Mouse (Mus musculus): ENCODE data around the gene Apba1. TPM values are rescaled to one million over a fixed set of nuclear protein-coding genes. Genes with fewer than 3 reads are reported as not detected.

Gene Apba1
- polyA plus RNA-seq, 1 experiment from 2014 or later = 0.31 TPM

- Histone ChIP-seq H3K27ac (replicated peaks) (peak overlapping the region; percentile 12; the same call in 1 of the 2 replicates), H3K27me3 (replicated peaks; ENCODE audit: low read depth, poor library complexity, severe bottlenecking) (peaks cover 81% of the 10 kb centered on the region)
Measured at GRCm38 (mm10) chr19:23893093-23893889, 134.6 kb downstream of the Apba1 start.

GRCm38 (mm10) chr19:23893946-23894345 is 135.3 kb downstream of the Apba1 start:
- Histone ChIP-seq H3K4me3 (no peak overlapping the region), H3K9me3 (peaks cover 4% of the 10 kb centered on the region; the same call in 1 of the 2 replicates), H3K36me3 (replicated peaks) (no peaks in the 10 kb centered on the region), H3K27me3 (replicated peaks; ENCODE audit: low read depth, poor library complexity, severe bottlenecking) (peaks cover 83% of the 10 kb centered on the region), H3K27ac (replicated peaks) (no peak overlapping the region), H3K4me1 (peaks cover 31% of the 10 kb centered on the region)
- no peak for DNase-seq (ENCODE audit: low spot score)
- 69% methylated on average over 9 of the region's 9 CpGs for WGBS

More at GRCm38 (mm10) chr19:23893093-23893889, 134.6 kb downstream of the Apba1 start:
- Histone ChIP-seq H3K4me1 (peaks cover 24% of the 10 kb centered on the region), H3K36me3 (replicated peaks) (no peaks in the 10 kb centered on the region), H3K9me3 (peaks cover 4% of the 10 kb centered on the region; the same call in 1 of the 2 replicates), H3K4me3 (peak overlapping the region; percentile 53)
- DNase-seq (ENCODE audit: low spot score) = peak; percentile 63
- 19% methylated on average over 110 of the region's 110 CpGs for WGBS

- H3K4me1 ChIP-seq = peaks cover 31% of the 10 kb centered on the region
- no peak overlapping the region for H3K4me3 ChIP-seq
- no peaks in the 10 kb centered on the region for H3K36me3 ChIP-seq (replicated peaks)
- H3K27me3 ChIP-seq (replicated peaks; ENCODE audit: low read depth, poor library complexity, severe bottlenecking) = peaks cover 89% of the 10 kb centered on the region
- 42% methylated on average over 3 of the region's 3 CpGs for WGBS
- DNase-seq (ENCODE audit: low spot score) = peak; percentile 27
- H3K9me3 ChIP-seq = peaks cover 4% of the 10 kb centered on the region; the same call in 1 of the 2 replicates
- H3K27ac ChIP-seq (replicated peaks) = no peak overlapping the region
Measured at GRCm38 (mm10) chr19:23894822-23895221, 136.1 kb downstream of the Apba1 start.

- H3K4me3 ChIP-seq = no peak overlapping the region
- no peak overlapping the region for H3K27ac ChIP-seq (replicated peaks)
- peaks cover 4% of the 10 kb centered on the region; the same call in 1 of the 2 replicates for H3K9me3 ChIP-seq
- WGBS = 74% methylated on average over 8 of the region's 8 CpGs
- H3K4me1 ChIP-seq = peaks cover 31% of the 10 kb centered on the region
- H3K36me3 ChIP-seq (replicated peaks) = no peaks in the 10 kb centered on the region
- no peak for DNase-seq (ENCODE audit: low spot score)
- peaks cover 79% of the 10 kb centered on the region for H3K27me3 ChIP-seq (replicated peaks; ENCODE audit: low read depth, poor library complexity, severe bottlenecking)
Measured at GRCm38 (mm10) chr19:23896915-23897314, 138.2 kb downstream of the Apba1 start.

GRCm38 (mm10) chr19:23898501-23898900 is 139.8 kb downstream of the Apba1 start:
- H3K27me3 ChIP-seq (replicated peaks; ENCODE audit: low read depth, poor library complexity, severe bottlenecking) = peaks cover 64% of the 10 kb centered on the region
- 62% methylated on average over 11 of the region's 11 CpGs for WGBS

GRCm38 (mm10) chr19:23901177-23901576 is 142.5 kb downstream of the Apba1 start:
- no peaks in the 10 kb centered on the region for H3K9me3 ChIP-seq
- WGBS = 76% methylated on average over 3 of the region's 3 CpGs
- no peak overlapping the region for H3K4me3 ChIP-seq
- DNase-seq (ENCODE audit: low spot score) = peak; percentile 43
- H3K27me3 ChIP-seq (replicated peaks; ENCODE audit: low read depth, poor library complexity, severe bottlenecking) = peaks cover 39% of the 10 kb centered on the region
- H3K4me1 ChIP-seq = peaks cover 18% of the 10 kb centered on the region
- H3K27ac ChIP-seq (replicated peaks) = no peak overlapping the region
- H3K36me3 ChIP-seq (replicated peaks) = no peaks in the 10 kb centered on the region

More at GRCm38 (mm10) chr19:23898501-23898900, 139.8 kb downstream of the Apba1 start:
- no peak overlapping the region for H3K27ac ChIP-seq (replicated peaks)
- peaks cover under 1% of the 10 kb centered on the region; the same call in 1 of the 2 replicates for H3K9me3 ChIP-seq
- H3K36me3 ChIP-seq (replicated peaks) = no peaks in the 10 kb centered on the region
- H3K4me1 ChIP-seq = peaks cover 21% of the 10 kb centered on the region
- peak; percentile 31 for DNase-seq (ENCODE audit: low spot score)
- no peak overlapping the region for H3K4me3 ChIP-seq

- 95% methylated on average over 4 of the region's 4 CpGs for WGBS
- no peak for DNase-seq (ENCODE audit: low spot score)
- Histone ChIP-seq H3K4me3 (no peak overlapping the region), H3K36me3 (replicated peaks) (no peaks in the 10 kb centered on the region), H3K27ac (replicated peaks) (no peak overlapping the region), H3K27me3 (replicated peaks; ENCODE audit: low read depth, poor library complexity, severe bottlenecking) (peaks cover 33% of the 10 kb centered on the region), H3K9me3 (no peaks in the 10 kb centered on the region), H3K4me1 (peaks cover 18% of the 10 kb centered on the region)
Measured at GRCm38 (mm10) chr19:23901768-23902167, 143.1 kb downstream of the Apba1 start.

GRCm38 (mm10) chr19:23903066-23903465 is 144.4 kb downstream of the Apba1 start:
- Histone ChIP-seq H3K4me1 (peaks cover 18% of the 10 kb centered on the region), H3K27me3 (replicated peaks; ENCODE audit: low read depth, poor library complexity, severe bottlenecking) (peaks cover 24% of the 10 kb centered on the region; the same call in 1 of the 2 replicates), H3K27ac (replicated peaks) (no peak overlapping the region), H3K9me3 (no peaks in the 10 kb centered on the region), H3K36me3 (replicated peaks) (no peaks in the 10 kb centered on the region), H3K4me3 (no peak overlapping the region)
- DNase-seq (ENCODE audit: low spot score) = no peak
- WGBS = 93% methylated on average over 7 of the region's 7 CpGs

- Histone ChIP-seq H3K36me3 (replicated peaks) (no peaks in the 10 kb centered on the region), H3K4me1 (peaks cover 10% of the 10 kb centered on the region), H3K27me3 (replicated peaks; ENCODE audit: low read depth, poor library complexity, severe bottlenecking) (peaks cover 7% of the 10 kb centered on the region; the same call in 1 of the 2 replicates), H3K9me3 (no peaks in the 10 kb centered on the region), H3K27ac (replicated peaks) (no peak overlapping the region), H3K4me3 (no peak overlapping the region)
- 78% methylated on average over 4 of the region's 4 CpGs for WGBS
- DNase-seq (ENCODE audit: low spot score) = no peak
Measured at GRCm38 (mm10) chr19:23904922-23905321, 146.2 kb downstream of the Apba1 start.

GRCm38 (mm10) chr19:23905772-23906171 is 147.1 kb downstream of the Apba1 start:
- Histone ChIP-seq H3K4me3 (no peak overlapping the region), H3K36me3 (replicated peaks) (no peaks in the 10 kb centered on the region), H3K27ac (replicated peaks) (no peak overlapping the region), H3K9me3 (no peaks in the 10 kb centered on the region), H3K27me3 (replicated peaks; ENCODE audit: low read depth, poor library complexity, severe bottlenecking) (no peaks in the 10 kb centered on the region), H3K4me1 (peaks cover 10% of the 10 kb centered on the region)
- no peak for DNase-seq (ENCODE audit: low spot score)
- WGBS = 87% methylated on average over 5 of the region's 5 CpGs

- DNase-seq (ENCODE audit: low spot score) = no peak
- WGBS = 73% methylated on average over 4 of the region's 4 CpGs
Measured at GRCm38 (mm10) chr19:23910345-23910744, 151.7 kb downstream of the Apba1 start.

GRCm38 (mm10) chr19:23919384-23920219 is 160.9 kb downstream of the Apba1 start:
- DNase-seq (ENCODE audit: low spot score) = no peak
- H3K27ac ChIP-seq (replicated peaks) = 0 out of 2 replicates have a peak overlapping the region, but pooled peaks have one; percentile 5
- WGBS = 53% methylated on average over 5 of the region's 5 CpGs

More at GRCm38 (mm10) chr19:23910345-23910744, 151.7 kb downstream of the Apba1 start:
- Histone ChIP-seq H3K9me3 (no peaks in the 10 kb centered on the region), H3K27ac (replicated peaks) (no peak overlapping the region), H3K4me3 (no peak overlapping the region), H3K36me3 (replicated peaks) (no peaks in the 10 kb centered on the region), H3K27me3 (replicated peaks; ENCODE audit: low read depth, poor library complexity, severe bottlenecking) (no peaks in the 10 kb centered on the region), H3K4me1 (peaks cover 2% of the 10 kb centered on the region; the same call in 1 of the 2 replicates)

More at GRCm38 (mm10) chr19:23919384-23920219, 160.9 kb downstream of the Apba1 start:
- H3K27me3 ChIP-seq (replicated peaks; ENCODE audit: low read depth, poor library complexity, severe bottlenecking) = no peaks in the 10 kb centered on the region
- H3K4me3 ChIP-seq = no peak overlapping the region
- H3K36me3 ChIP-seq (replicated peaks) = no peaks in the 10 kb centered on the region
- peaks cover 29% of the 10 kb centered on the region for H3K4me1 ChIP-seq
- no peaks in the 10 kb centered on the region for H3K9me3 ChIP-seq

All from embryonic facial prominence, embryonic 10.5 days (tissue).